Mouse (Mus musculus): ENCODE results near the gene Faim. TPM values are rescaled to one million over a fixed set of nuclear protein-coding genes. Genes with fewer than 3 reads are reported as not detected.

Gene Faim
- total and polyA plus RNA-seq, 3 experiments: 30.7 to 53.6 TPM; not detected in 1

GRCm38 (mm10) chr9:98953291-98953690, 32.9 kb upstream of the Faim start:
- no peaks in the 10 kb centered on the region for H3K36me3 ChIP-seq (ENCODE audit: control insufficient read depth in 1 of 2, insufficient read depth in 2 of 2, low read length in 2 of 2)
- DNase-seq (ENCODE audit: low read depth, low spot score): no peak
- TF ChIP-seq USF1 (IDR thresholded peaks at IDR 0.05; ENCODE audit: low read depth, low read length) (no peak), JUND (IDR thresholded peaks at IDR 0.05; ENCODE audit: low read depth, low read length) (no peak), CHD2 (IDR thresholded peaks at IDR 0.05; ENCODE audit: low read length) (no peak)
- H3K4me1 ChIP-seq (ENCODE audit: control insufficient read depth in 1 of 2, insufficient read depth in 2 of 2, low read length in 2 of 2): no peaks in the 10 kb centered on the region
- H3K9ac ChIP-seq (ENCODE audit: control insufficient read depth, low read depth, low read length, poor library complexity, severe bottlenecking): no peak overlapping the region
- H3K9me3 ChIP-seq (replicated peaks; ENCODE audit: insufficient read depth, low read length): no peaks in the 10 kb centered on the region
- no peaks in the 10 kb centered on the region for H3K79me2 ChIP-seq (ENCODE audit: control insufficient read depth, insufficient read depth, low read length, poor library complexity)
- no peak overlapping the region for H3K4me3 ChIP-seq (ENCODE audit: control insufficient read depth in 1 of 2, insufficient read depth in 1 of 2, low read depth in 2 of 2, low read length in 2 of 2)
- no peak overlapping the region for H3K27ac ChIP-seq (ENCODE audit: control insufficient read depth, low read depth, low read length)
- no peaks in the 10 kb centered on the region for H3K27me3 ChIP-seq (ENCODE audit: control insufficient read depth in 1 of 2, insufficient read depth in 2 of 2, low read length in 2 of 2)

- Histone ChIP-seq H3K9ac (ENCODE audit: control insufficient read depth, low read depth, low read length, poor library complexity, severe bottlenecking) (no peak overlapping the region), H3K27ac (ENCODE audit: control insufficient read depth, low read depth, low read length) (no peak overlapping the region), H3K4me1 (ENCODE audit: control insufficient read depth in 1 of 2, insufficient read depth in 2 of 2, low read length in 2 of 2) (no peaks in the 10 kb centered on the region), H3K9me3 (replicated peaks; ENCODE audit: insufficient read depth, low read length) (no peaks in the 10 kb centered on the region), H3K79me2 (ENCODE audit: control insufficient read depth, insufficient read depth, low read length, poor library complexity) (no peaks in the 10 kb centered on the region), H3K36me3 (ENCODE audit: control insufficient read depth in 1 of 2, insufficient read depth in 2 of 2, low read length in 2 of 2) (no peaks in the 10 kb centered on the region), H3K27me3 (ENCODE audit: control insufficient read depth in 1 of 2, insufficient read depth in 2 of 2, low read length in 2 of 2) (no peaks in the 10 kb centered on the region), H3K4me3 (ENCODE audit: control insufficient read depth in 1 of 2, insufficient read depth in 1 of 2, low read depth in 2 of 2, low read length in 2 of 2) (no peak overlapping the region)
- no peak for DNase-seq (ENCODE audit: low read depth, low spot score)
- no peak for TF ChIP-seq POLR2A (IDR thresholded peaks at IDR 0.05; ENCODE audit: control insufficient read depth in 1 of 2, insufficient read depth in 1 of 2, low read depth in 1 of 2, low read length in 2 of 2, poor library complexity in 1 of 2)
- no peak for TF ChIP-seq RAD21 (IDR thresholded peaks at IDR 0.05; ENCODE audit: low read depth, low read length)
- no peak for TF ChIP-seq ZNF384 (IDR thresholded peaks at IDR 0.05; ENCODE audit: low read depth, low read length)
- no peak for TF ChIP-seq ZC3H11A (IDR thresholded peaks at IDR 0.05; ENCODE audit: low read depth, low read length)
- TF ChIP-seq CHD2 (IDR thresholded peaks at IDR 0.05; ENCODE audit: low read length): no peak
- no peak for TF ChIP-seq E2F4 (IDR thresholded peaks at IDR 0.05; ENCODE audit: borderline replicate concordance, low read depth, low read length)
- no peak for TF ChIP-seq EP300 (IDR thresholded peaks at IDR 0.05; ENCODE audit: low read depth in 1 of 2, low read length in 2 of 2)
- TF ChIP-seq CHD1 (IDR thresholded peaks at IDR 0.05; ENCODE audit: low read depth, low read length): no peak
- TF ChIP-seq ELF1 (IDR thresholded peaks at IDR 0.05; ENCODE audit: low read depth, low read length): no peak
- TF ChIP-seq GATA1 (IDR thresholded peaks at IDR 0.05; ENCODE audit: low read depth, low read length): no peak
- TF ChIP-seq TBP (IDR thresholded peaks at IDR 0.05; ENCODE audit: low read depth, low read length): no peak
- no peak for TF ChIP-seq TAL1 (IDR thresholded peaks at IDR 0.05; ENCODE audit: low read length)
Observed at GRCm38 (mm10) chr9:98953830-98954229, 32.3 kb upstream of the Faim start.

DNA sequence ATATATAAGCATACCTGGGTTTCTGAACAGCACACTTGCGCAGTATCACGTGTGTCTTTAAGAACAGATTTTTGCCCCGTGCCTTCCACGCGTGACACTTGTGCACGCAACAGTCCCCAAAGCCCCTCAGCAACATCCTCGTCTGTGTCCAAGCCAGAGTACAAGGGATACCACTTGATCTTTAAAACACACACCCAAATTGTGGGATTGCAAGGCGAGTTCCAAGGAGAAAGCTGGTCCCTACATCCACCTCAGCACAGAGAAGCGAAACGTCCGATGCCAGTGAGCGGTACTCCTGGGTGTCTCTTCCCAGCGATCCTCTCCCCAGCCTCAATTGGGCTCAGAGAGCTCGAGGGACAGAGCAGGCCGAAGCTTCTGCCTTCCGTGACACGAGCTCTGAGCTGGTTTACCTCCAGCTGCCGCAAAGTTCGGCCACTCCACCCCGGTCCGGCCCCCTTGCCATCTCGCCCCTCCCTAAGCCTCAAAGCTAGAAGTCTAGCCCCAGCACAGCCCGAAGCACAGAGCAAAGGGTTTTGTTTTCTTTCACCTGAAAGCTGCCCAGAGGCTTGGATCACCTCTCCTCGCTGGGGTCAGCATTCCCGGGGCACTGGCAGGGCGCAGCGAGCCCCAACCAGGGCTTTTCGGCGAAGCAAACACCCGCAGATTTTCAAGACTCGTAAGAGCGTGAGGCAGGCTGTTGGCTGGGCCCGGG, 31.6 kb upstream of the Faim start:
- Histone ChIP-seq H3K9ac (ENCODE audit: control insufficient read depth, low read depth, low read length, poor library complexity, severe bottlenecking) (no peak overlapping the region), H3K4me3 (ENCODE audit: control insufficient read depth in 1 of 2, insufficient read depth in 1 of 2, low read depth in 2 of 2, low read length in 2 of 2) (no peak overlapping the region), H3K27ac (ENCODE audit: control insufficient read depth, low read depth, low read length) (no peak overlapping the region), H3K36me3 (ENCODE audit: control insufficient read depth in 1 of 2, insufficient read depth in 2 of 2, low read length in 2 of 2) (no peaks in the 10 kb centered on the region), H3K4me1 (ENCODE audit: control insufficient read depth in 1 of 2, insufficient read depth in 2 of 2, low read length in 2 of 2) (no peaks in the 10 kb centered on the region), H3K79me2 (ENCODE audit: control insufficient read depth, insufficient read depth, low read length, poor library complexity) (no peaks in the 10 kb centered on the region), H3K9me3 (replicated peaks; ENCODE audit: insufficient read depth, low read length) (no peaks in the 10 kb centered on the region), H3K27me3 (ENCODE audit: control insufficient read depth in 1 of 2, insufficient read depth in 2 of 2, low read length in 2 of 2) (no peaks in the 10 kb centered on the region)
- TF ChIP-seq POLR2AphosphoS5 (IDR thresholded peaks at IDR 0.05; ENCODE audit: borderline replicate concordance, low read depth, low read length): no peak
- TF ChIP-seq CTCF (IDR thresholded peaks at IDR 0.05 in 2 of 3, conservative IDR thresholded peaks at IDR 0.05 in 1 of 3; ENCODE audit: control insufficient read depth in 1 of 3, insufficient read depth in 1 of 3, low read depth in 2 of 3, low read length in 3 of 3, poor library complexity in 1 of 3, severe bottlenecking in 1 of 3): no peak
- no peak for TF ChIP-seq E2F4 (IDR thresholded peaks at IDR 0.05; ENCODE audit: borderline replicate concordance, low read depth, low read length)
- no peak for TF ChIP-seq RAD21 (IDR thresholded peaks at IDR 0.05; ENCODE audit: low read depth, low read length)
- no peak for TF ChIP-seq ZKSCAN1 (IDR thresholded peaks at IDR 0.05; ENCODE audit: low read depth, low read length)
- TF ChIP-seq RCOR1 (IDR thresholded peaks at IDR 0.05; ENCODE audit: low read depth, low read length): no peak
- TF ChIP-seq TBP (IDR thresholded peaks at IDR 0.05; ENCODE audit: low read depth, low read length): no peak
- TF ChIP-seq MYC (IDR thresholded peaks at IDR 0.05; ENCODE audit: low read depth, low read length): no peak
- TF ChIP-seq UBTF (IDR thresholded peaks at IDR 0.05; ENCODE audit: borderline replicate concordance, insufficient read depth, low read depth, low read length): no peak
- TF ChIP-seq ZMIZ1 (IDR thresholded peaks at IDR 0.05; ENCODE audit: low read depth, low read length): no peak
- TF ChIP-seq ETS1 (IDR thresholded peaks at IDR 0.05; ENCODE audit: low read depth, low read length): no peak
- TF ChIP-seq POLR2AphosphoS2 (IDR thresholded peaks at IDR 0.05; ENCODE audit: low read length): no peak
- DNase-seq (ENCODE audit: low read depth, low spot score): no peak
